Mouse (Mus musculus): ENCODE results near the gene Epx. TPM values are rescaled to one million over a fixed set of nuclear protein-coding genes. Genes with fewer than 3 reads are reported as not detected.
"Not testable (repeated sequence)": the region's sequence is repeated elsewhere in the genome, so short reads cannot be mapped to it uniquely, and the experiment has no call there.

The Epx gene
- polyA plus RNA-seq (2012; rRNA removed) = not detected in 2 replicates

- no peak for DNase-seq (ENCODE audit: low spot score)
These were observed at the start of gene Epx for GRCm38 (mm10) chr11:87875436-87875835. Epx (minus strand) TSS chr11:87875536.

GRCm38 (mm10) chr11:87920966-87921365 lies 45.6 kb upstream of the Epx start, which contains the start of gene Olfr464:
Olfr464 (minus strand) TSS chr11:87920967.
- DNase-seq (ENCODE audit: low spot score) = no peak

- DNase-seq (ENCODE audit: low spot score) = no peak
These were observed 45.0 kb upstream of the Epx start for GRCm38 (mm10) chr11:87920301-87920700.

GRCm38 (mm10) chr11:87916005-87916404 lies 40.7 kb upstream of the Epx start:
- no peak for DNase-seq (ENCODE audit: low spot score)

GRCm38 (mm10) chr11:87904331-87904730 lies 29.0 kb upstream of the Epx start:
- no peak for DNase-seq (ENCODE audit: low spot score)

- no peak for DNase-seq (ENCODE audit: low spot score)
These were observed 22.0 kb upstream of the Epx start, which contains the start of gene Olfr463 for GRCm38 (mm10) chr11:87897287-87897686. Olfr463 (minus strand) TSS chr11:87897387.

GRCm38 (mm10) chr11:87892168-87892567 lies 16.8 kb upstream of the Epx start, which contains the start of gene Olfr462:
Olfr462 (minus strand) TSS chr11:87892268.
- no peak for DNase-seq (ENCODE audit: low spot score)

- DNase-seq (ENCODE audit: low spot score) = no peak
These were observed 9.5 kb upstream of the Epx start for GRCm38 (mm10) chr11:87884856-87885255.

GRCm38 (mm10) chr11:87883493-87883892 lies 8.2 kb upstream of the Epx start:
- no peak for DNase-seq (ENCODE audit: low spot score)

GRCm38 (mm10) chr11:87881714-87882113 lies 6.4 kb upstream of the Epx start:
- no peak for DNase-seq (ENCODE audit: low spot score)

GRCm38 (mm10) chr11:87879826-87880225 lies 4.5 kb upstream of the Epx start:
- no peak for DNase-seq (ENCODE audit: low spot score)

- DNase-seq (ENCODE audit: low spot score) = no peak
These were observed 3.6 kb downstream of the Epx start for GRCm38 (mm10) chr11:87871766-87872165.

- no peak for DNase-seq (ENCODE audit: low spot score)
These were observed 5.2 kb downstream of the Epx start for GRCm38 (mm10) chr11:87870096-87870495.

GRCm38 (mm10) chr11:87866891-87867290 lies 8.4 kb downstream of the Epx start:
- DNase-seq (ENCODE audit: low spot score) = not testable (repeated sequence)

- no peak for DNase-seq (ENCODE audit: low spot score)
These were observed 12.5 kb downstream of the Epx start for GRCm38 (mm10) chr11:87862805-87863204.

GRCm38 (mm10) chr11:87860426-87860825 lies 14.9 kb downstream of the Epx start:
- no peak for DNase-seq (ENCODE audit: low spot score)

GRCm38 (mm10) chr11:87859273-87859672 lies 16.1 kb downstream of the Epx start:
- DNase-seq (ENCODE audit: low spot score) = no peak

- no peak for DNase-seq (ENCODE audit: low spot score)
These were observed 20.8 kb downstream of the Epx start for GRCm38 (mm10) chr11:87854550-87854949.

GRCm38 (mm10) chr11:87853597-87853954 lies 21.8 kb downstream of the Epx start:
- DNase-seq (ENCODE audit: low spot score) = no peak

GRCm38 (mm10) chr11:87852690-87853596 lies 22.4 kb downstream of the Epx start, which contains the start of gene Mks1:
Mks1 (plus strand) TSS chr11:87853215.
- peak; percentile 76 for DNase-seq (ENCODE audit: low spot score)

- DNase-seq (ENCODE audit: low spot score) = no peak
These were observed 27.5 kb downstream of the Epx start for GRCm38 (mm10) chr11:87847884-87848283.

- no peak for DNase-seq (ENCODE audit: low spot score)
These were observed 28.3 kb downstream of the Epx start for GRCm38 (mm10) chr11:87846968-87847600.

- DNase-seq (ENCODE audit: low spot score) = no peak
These were observed 33.9 kb downstream of the Epx start for GRCm38 (mm10) chr11:87841436-87841835.
